Comparison of ENCODE assay signal across 12 mouse cellular contexts in genomic region chr5:31136730-31137424, GRCm38 (mm10). TPM values are rescaled to one million over a fixed set of nuclear protein-coding genes. Genes with fewer than 3 reads are reported as not detected.
DNase-seq lines count a peak whose midpoint lies in the region; ATAC-seq and TF ChIP-seq lines count a peak whose summit lies in the region.
"Had no signal": no experiment of that assay in that cellular context is flagged by ENCODE, and none has a peak within 500 bp of the region (broad histone marks: within the 10 kb centered on the region; RNA-seq: fewer than 3 reads in every experiment).

No protein-coding gene starts in this region.

- 1% methylated on average over 33 of the region's 33 CpGs for WGBS in heart, embryonic 10.5 days
- under 1% methylated on average over 32 of the region's 33 CpGs for WGBS in forebrain, embryonic 12.5 days
- under 1% methylated on average over 33 of the region's 33 CpGs for WGBS in limb, embryonic 15.5 days
- 4% methylated on average over 33 of the region's 33 CpGs for WGBS in lung, adult 2 months

- DNase-seq in heart, embryonic 10.5 days (ENCODE audit: low spot score): no peak
- DNase-seq in heart, adult 18-20 months: no peak
- DNase-seq in cerebellum, postnatal 10 days: no peak
- DNase-seq in natural killer cell, adult 2 months (ENCODE audit: low spot score in 2 of 2): no peak
- DNase-seq in lung, adult 2 months: no peak
- DNase-seq: cerebellum, adult 8-10 months; kidney, adult 9 months had no signal

- H3K27me3 ChIP-seq in heart, embryonic 10.5 days (ENCODE audit: insufficient read depth, poor library complexity, severe bottlenecking): peaks cover 76% of the 10 kb centered on the region
- peaks cover 65% of the 10 kb centered on the region for H3K27me3 ChIP-seq in E14TG2a.4 (ENCODE audit: insufficient read depth, low read length)
- H3K27me3 ChIP-seq in forebrain, embryonic 12.5 days: peaks cover 74% of the 10 kb centered on the region
- H3K27me3 ChIP-seq in limb, embryonic 15.5 days: peaks cover 69% of the 10 kb centered on the region

- H3K9ac ChIP-seq in forebrain, embryonic 12.5 days: no peak overlapping the region
- H3K9ac ChIP-seq in limb, embryonic 15.5 days: no peak overlapping the region

- peaks cover 14% of the 10 kb centered on the region for H3K36me3 ChIP-seq in heart, embryonic 10.5 days
- H3K36me3 ChIP-seq in E14TG2a.4 (ENCODE audit: insufficient read depth, low read length): peaks cover 8% of the 10 kb centered on the region
- H3K36me3 ChIP-seq in forebrain, embryonic 12.5 days (replicated peaks): peaks cover 4% of the 10 kb centered on the region; the same call in 1 of the 2 replicates
- H3K36me3 ChIP-seq in limb, embryonic 15.5 days: peaks cover 8% of the 10 kb centered on the region; the same call in 1 of the 2 replicates

- peaks cover 32% of the 10 kb centered on the region for H3K4me1 ChIP-seq in heart, embryonic 10.5 days
- H3K4me1 ChIP-seq in E14TG2a.4 (replicated peaks; ENCODE audit: low read depth, low read length): peaks cover 34% of the 10 kb centered on the region
- H3K4me1 ChIP-seq in forebrain, embryonic 12.5 days: peaks cover 23% of the 10 kb centered on the region
- peaks cover 24% of the 10 kb centered on the region for H3K4me1 ChIP-seq in limb, embryonic 15.5 days
- H3K4me1 ChIP-seq in lung, adult 2 months (ENCODE audit: control insufficient read depth, insufficient read depth, low read length): peaks cover 4% of the 10 kb centered on the region; the same call in 1 of the 2 replicates

- H3K4me2 ChIP-seq in forebrain, embryonic 12.5 days: peak overlapping the region; percentile 51
- H3K4me2 ChIP-seq in limb, embryonic 15.5 days: no peak overlapping the region

- H3K9me3 ChIP-seq in heart, embryonic 10.5 days: no peaks in the 10 kb centered on the region
- H3K9me3 ChIP-seq in E14TG2a.4 (ENCODE audit: low read length): no peaks in the 10 kb centered on the region
- H3K9me3 ChIP-seq in forebrain, embryonic 12.5 days: no peaks in the 10 kb centered on the region
- no peaks in the 10 kb centered on the region for H3K9me3 ChIP-seq in limb, embryonic 15.5 days

- no peak overlapping the region for H3K27ac ChIP-seq in heart, embryonic 10.5 days
- no peak overlapping the region for H3K27ac ChIP-seq in forebrain, embryonic 12.5 days
- no peak overlapping the region for H3K27ac ChIP-seq in limb, embryonic 15.5 days

- TF ChIP-seq POLR2A in lung, adult 2 months (IDR thresholded peaks at IDR 0.05; ENCODE audit: borderline replicate concordance, extremely low read depth, low read depth, low read length): no peak

- H3K4me3 ChIP-seq in heart, embryonic 10.5 days: peak overlapping the region; percentile 49
- peak overlapping the region; percentile 81 for H3K4me3 ChIP-seq in E14TG2a.4 (replicated peaks; ENCODE audit: low read length)
- peak overlapping the region; percentile 28; the same call in 1 of the 2 replicates for H3K4me3 ChIP-seq in forebrain, embryonic 12.5 days (replicated peaks)
- H3K4me3 ChIP-seq in limb, embryonic 15.5 days: 0 out of 2 replicates have a peak overlapping the region, but pooled peaks have one; percentile 7
- H3K4me3 ChIP-seq in lung, adult 2 months (replicated peaks; ENCODE audit: extremely low read depth, low read depth, low read length): no peak overlapping the region

- no peak for ATAC-seq in forebrain, embryonic 12.5 days (ENCODE audit: low FRiP score)
- no peak for ATAC-seq in limb, embryonic 15.5 days (ENCODE audit: insufficient number of reproducible peaks, low FRiP score, low TSS enrichment, low read depth)

- TF ChIP-seq CTCF in E14TG2a.4 (conservative IDR thresholded peaks at IDR 0.05; ENCODE audit: low read length): no peak
- no peak for TF ChIP-seq CTCF in lung, adult 2 months (IDR thresholded peaks at IDR 0.05; ENCODE audit: insufficient read depth, low read length)

RNA-seq across cellular contexts. Expression of gene Ucn, which starts 1.8 kb away (rescaled TPM):
- not detected in 2 replicates for polyA plus RNA-seq in heart, embryonic 10.5 days (2016; fragmentation: Nextera tagmentation; extraction: Ambion mirVana)
- not detected for total RNA-seq in heart, adult 18-20 months (2021)
- polyA plus RNA-seq in forebrain, embryonic 12.5 days (2016; fragmentation: Nextera tagmentation; extraction: Ambion mirVana): not detected in 2 replicates
- polyA plus RNA-seq in limb, embryonic 15.5 days (2015; fragmentation: Nextera tagmentation; extraction: Ambion mirVana): not detected in 2 replicates
- polyA plus RNA-seq in lung, adult 2 months (2012; rRNA removed): not detected in 2 replicates
- polyA plus RNA-seq: small intestine, adult 2 months had no signal

RNA-seq across cellular contexts. Expression of gene Mpv17, which starts 17.2 kb away (rescaled TPM):
- polyA plus RNA-seq in heart, embryonic 10.5 days (2016; fragmentation: Nextera tagmentation; extraction: Ambion mirVana): 77.3 and 87.3 TPM in 2 replicates
- total RNA-seq in heart, adult 18-20 months (2021): 10 to 100 TPM; 43.4 to 49.2 TPM
- 47.0 and 47.2 TPM in 2 replicates for polyA plus RNA-seq in forebrain, embryonic 12.5 days (2016; fragmentation: Nextera tagmentation; extraction: Ambion mirVana)
- polyA plus RNA-seq in limb, embryonic 15.5 days (2015; fragmentation: Nextera tagmentation; extraction: Ambion mirVana): 64.0 and 70.5 TPM in 2 replicates
- polyA plus RNA-seq in lung, adult 2 months (2012; rRNA removed): 86.4 and 93.4 TPM in 2 replicates

RNA-seq across cellular contexts. Expression of gene Trim54, which starts 20.4 kb away (rescaled TPM):
- 17.0 and 23.8 TPM in 2 replicates for polyA plus RNA-seq in heart, embryonic 10.5 days (2016; fragmentation: Nextera tagmentation; extraction: Ambion mirVana)
- total RNA-seq in heart, adult 18-20 months (2021): 100 to 1,000 TPM; 344 to 355 TPM
- polyA plus RNA-seq in forebrain, embryonic 12.5 days (2016; fragmentation: Nextera tagmentation; extraction: Ambion mirVana): not detected in 2 replicates
- polyA plus RNA-seq in limb, embryonic 15.5 days (2015; fragmentation: Nextera tagmentation; extraction: Ambion mirVana): 7.6 and 21.7 TPM in 2 replicates
- polyA plus RNA-seq in lung, adult 2 months (2012; rRNA removed): 3.8 and 14.9 TPM in 2 replicates
- polyA plus RNA-seq: small intestine, adult 2 months had no signal

RNA-seq across cellular contexts. Expression of gene Slc30a3, which starts 28.8 kb away (rescaled TPM):
- 0.62 and 0.67 TPM in 2 replicates for polyA plus RNA-seq in heart, embryonic 10.5 days (2016; fragmentation: Nextera tagmentation; extraction: Ambion mirVana)
- not detected for total RNA-seq in heart, adult 18-20 months (2021)
- 2.3 and 2.9 TPM in 2 replicates for polyA plus RNA-seq in forebrain, embryonic 12.5 days (2016; fragmentation: Nextera tagmentation; extraction: Ambion mirVana)
- 0.50 and 0.66 TPM in 2 replicates for polyA plus RNA-seq in limb, embryonic 15.5 days (2015; fragmentation: Nextera tagmentation; extraction: Ambion mirVana)
- polyA plus RNA-seq in lung, adult 2 months (2012; rRNA removed): 0.10 TPM in 1 of 2 replicates, not detected in the other

RNA-seq across cellular contexts. Expression of gene Dnajc5g, which starts 30.8 kb away (rescaled TPM):
- not detected in 2 replicates for polyA plus RNA-seq in heart, embryonic 10.5 days (2016; fragmentation: Nextera tagmentation; extraction: Ambion mirVana)
- not detected for total RNA-seq in heart, adult 18-20 months (2021)
- polyA plus RNA-seq in forebrain, embryonic 12.5 days (2016; fragmentation: Nextera tagmentation; extraction: Ambion mirVana): not detected in 2 replicates
- polyA plus RNA-seq in limb, embryonic 15.5 days (2015; fragmentation: Nextera tagmentation; extraction: Ambion mirVana): not detected in 2 replicates
- not detected in 2 replicates for polyA plus RNA-seq in lung, adult 2 months (2012; rRNA removed)
- polyA plus RNA-seq: limb, embryonic 14.5 days; small intestine, adult 2 months had no signal
